Mouse (Mus musculus): ENCODE data around the gene Iffo1. TPM values are rescaled to one million over a fixed set of nuclear protein-coding genes. Genes with fewer than 3 reads are reported as not detected.

Gene Iffo1
- total and polyA plus RNA-seq, 3 experiments, result 5.7 to 19.7 (median 7.0) TPM

- Histone ChIP-seq H3K79me2 (replicated peaks; ENCODE audit: control insufficient read depth, insufficient read depth, low read length) (peaks cover 3% of the 10 kb centered on the region; the same call in 1 of the 2 replicates), H3K9ac (ENCODE audit: low read depth, low read length) (no peak overlapping the region), H3K36me3 (ENCODE audit: control insufficient read depth, insufficient read depth, low read length) (peaks cover 3% of the 10 kb centered on the region; the same call in 1 of the 2 replicates), H3K27ac (no peak overlapping the region), H3K4me3 (no peak overlapping the region), H3K4me1 (ENCODE audit: control insufficient read depth, insufficient read depth, low read length) (peaks cover 13% of the 10 kb centered on the region), H3K27me3 (ENCODE audit: control insufficient read depth, insufficient read depth, low read length) (no peaks in the 10 kb centered on the region)
- TF ChIP-seq EP300 (IDR thresholded peaks at IDR 0.05; ENCODE audit: insufficient read depth, low read depth, low read length), result no peak
- 92% methylated on average over 4 of the region's 4 CpGs for WGBS
- intact Hi-C loops (cut with DNase I), result no loop called here
- DNase-seq, result no peak
Measured at GRCm38 (mm10) chr6:125153682-125154081, 8.6 kb downstream of the Iffo1 start.

DNA sequence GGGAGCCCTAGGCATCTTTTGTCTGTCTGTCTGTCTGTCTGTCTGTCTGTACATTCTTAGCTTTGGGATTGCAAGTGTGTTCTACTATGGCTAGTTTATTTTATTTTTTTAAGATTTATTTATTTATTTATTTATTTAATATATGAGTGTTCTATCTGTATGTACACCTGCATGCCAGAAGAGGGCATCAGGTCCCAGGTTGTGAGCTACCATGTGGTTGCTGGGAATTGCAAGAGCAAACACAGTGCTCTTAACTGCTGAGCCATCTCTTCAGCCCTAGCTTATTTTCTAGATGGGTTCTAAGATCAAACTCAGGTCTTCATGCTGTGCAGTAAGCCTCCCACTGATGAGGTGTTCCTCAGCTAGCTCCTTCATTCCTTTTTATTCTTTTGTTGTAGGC is 9.5 kb downstream of the Iffo1 start:
- Histone ChIP-seq H3K9ac (ENCODE audit: low read depth, low read length) (no peak overlapping the region), H3K36me3 (ENCODE audit: control insufficient read depth, insufficient read depth, low read length) (peaks cover 3% of the 10 kb centered on the region; the same call in 1 of the 2 replicates), H3K27ac (no peak overlapping the region), H3K79me2 (replicated peaks; ENCODE audit: control insufficient read depth, insufficient read depth, low read length) (peaks cover 3% of the 10 kb centered on the region; the same call in 1 of the 2 replicates), H3K4me3 (no peak overlapping the region), H3K27me3 (ENCODE audit: control insufficient read depth, insufficient read depth, low read length) (no peaks in the 10 kb centered on the region), H3K4me1 (ENCODE audit: control insufficient read depth, insufficient read depth, low read length) (peaks cover 5% of the 10 kb centered on the region)
- no peak for DNase-seq
- TF ChIP-seq CTCF (IDR thresholded peaks at IDR 0.05) (peak; percentile 50), POLR2A (IDR thresholded peaks at IDR 0.05; ENCODE audit: insufficient read depth, low read depth, low read length) (no peak)
- intact Hi-C loops (cut with DNase I), result no loop called here

- Histone ChIP-seq H3K4me3 (no peak overlapping the region), H3K4me1 (ENCODE audit: control insufficient read depth, insufficient read depth, low read length) (peaks cover under 1% of the 10 kb centered on the region; the same call in 1 of the 2 replicates), H3K27me3 (ENCODE audit: control insufficient read depth, insufficient read depth, low read length) (no peaks in the 10 kb centered on the region), H3K79me2 (replicated peaks; ENCODE audit: control insufficient read depth, insufficient read depth, low read length) (peaks cover 3% of the 10 kb centered on the region; the same call in 1 of the 2 replicates), H3K27ac (no peak overlapping the region), H3K36me3 (ENCODE audit: control insufficient read depth, insufficient read depth, low read length) (no peaks in the 10 kb centered on the region), H3K9ac (ENCODE audit: low read depth, low read length) (no peak overlapping the region)
- intact Hi-C loops (cut with DNase I), result no loop called here
- 93% methylated on average over 8 of the region's 8 CpGs for WGBS
- TF ChIP-seq EP300 (IDR thresholded peaks at IDR 0.05; ENCODE audit: insufficient read depth, low read depth, low read length), result no peak
- no peak for TF ChIP-seq CTCF (IDR thresholded peaks at IDR 0.05)
- no peak for TF ChIP-seq POLR2A (IDR thresholded peaks at IDR 0.05; ENCODE audit: insufficient read depth, low read depth, low read length)
- no peak for DNase-seq
Measured at GRCm38 (mm10) chr6:125155262-125155661, 10.2 kb downstream of the Iffo1 start.

GRCm38 (mm10) chr6:125156491-125156890 is 11.4 kb downstream of the Iffo1 start:
- DNase-seq, result no peak
- 94% methylated on average over 3 of the region's 3 CpGs for WGBS
- peaks cover 3% of the 10 kb centered on the region; the same call in 1 of the 2 replicates for H3K79me2 ChIP-seq (replicated peaks; ENCODE audit: control insufficient read depth, insufficient read depth, low read length)
- no peak for TF ChIP-seq CTCF (IDR thresholded peaks at IDR 0.05)
- TF ChIP-seq EP300 (IDR thresholded peaks at IDR 0.05; ENCODE audit: insufficient read depth, low read depth, low read length), result no peak
- TF ChIP-seq POLR2A (IDR thresholded peaks at IDR 0.05; ENCODE audit: insufficient read depth, low read depth, low read length), result no peak
- no peak overlapping the region for H3K27ac ChIP-seq
- H3K27me3 ChIP-seq (ENCODE audit: control insufficient read depth, insufficient read depth, low read length), result no peaks in the 10 kb centered on the region
- H3K9ac ChIP-seq (ENCODE audit: low read depth, low read length), result no peak overlapping the region
- peaks cover 7% of the 10 kb centered on the region for H3K4me1 ChIP-seq (ENCODE audit: control insufficient read depth, insufficient read depth, low read length)
- intact Hi-C loops (cut with DNase I), result no loop called here
- peaks cover 3% of the 10 kb centered on the region for H3K36me3 ChIP-seq (ENCODE audit: control insufficient read depth, insufficient read depth, low read length)
- H3K4me3 ChIP-seq, result no peak overlapping the region

GRCm38 (mm10) chr6:125156903-125157614 is 12.0 kb downstream of the Iffo1 start:
- intact Hi-C loops (cut with DNase I), result no loop called here
- Histone ChIP-seq H3K9ac (ENCODE audit: low read depth, low read length) (no peak overlapping the region), H3K4me3 (no peak overlapping the region), H3K79me2 (replicated peaks; ENCODE audit: control insufficient read depth, insufficient read depth, low read length) (peaks cover 3% of the 10 kb centered on the region; the same call in 1 of the 2 replicates), H3K4me1 (ENCODE audit: control insufficient read depth, insufficient read depth, low read length) (peaks cover 7% of the 10 kb centered on the region), H3K36me3 (ENCODE audit: control insufficient read depth, insufficient read depth, low read length) (peaks cover 3% of the 10 kb centered on the region), H3K27ac (no peak overlapping the region), H3K27me3 (ENCODE audit: control insufficient read depth, insufficient read depth, low read length) (no peaks in the 10 kb centered on the region)
- TF ChIP-seq CTCF (IDR thresholded peaks at IDR 0.05) (no peak), EP300 (IDR thresholded peaks at IDR 0.05; ENCODE audit: insufficient read depth, low read depth, low read length) (no peak), POLR2A (IDR thresholded peaks at IDR 0.05; ENCODE audit: insufficient read depth, low read depth, low read length) (no peak)
- WGBS, result 69% methylated on average over 7 of the region's 7 CpGs
- DNase-seq, result no peak

- TF ChIP-seq EP300 (IDR thresholded peaks at IDR 0.05; ENCODE audit: insufficient read depth, low read depth, low read length), result no peak
- intact Hi-C loops (cut with DNase I), result no loop called here
- no peak overlapping the region for H3K4me3 ChIP-seq
- no peaks in the 10 kb centered on the region for H3K79me2 ChIP-seq (replicated peaks; ENCODE audit: control insufficient read depth, insufficient read depth, low read length)
- WGBS, result 77% methylated on average over 15 of the region's 15 CpGs
- H3K9ac ChIP-seq (ENCODE audit: low read depth, low read length), result no peak overlapping the region
- no peak overlapping the region for H3K27ac ChIP-seq
- no peaks in the 10 kb centered on the region for H3K27me3 ChIP-seq (ENCODE audit: control insufficient read depth, insufficient read depth, low read length)
- no peak for DNase-seq
- H3K4me1 ChIP-seq (ENCODE audit: control insufficient read depth, insufficient read depth, low read length), result peaks cover 9% of the 10 kb centered on the region
- H3K36me3 ChIP-seq (ENCODE audit: control insufficient read depth, insufficient read depth, low read length), result peaks cover 6% of the 10 kb centered on the region
Measured at GRCm38 (mm10) chr6:125158944-125159492, 14.0 kb downstream of the Iffo1 start.

Data from heart, adult 2 months (tissue).